Mouse (Mus musculus) forebrain, embryonic 12.5 days (tissue): ENCODE measurements around the gene Nsun2. TPM values are rescaled to one million over a fixed set of nuclear protein-coding genes. Genes with fewer than 3 reads are reported as not detected.

ENCODE experiments used
- ATAC-seq: fragments of 200-750 bp; cut with Nextera tagmentation; 2 replicates; pipeline ENCODE4 v1.8.0; 2017; ENCODE audit warnings: moderate TSS enrichment; ENCODE audit not compliant: low FRiP score
- H3K27ac ChIP-seq: fragments of 300-500 bp; sonication (generic); 2 replicates; pipeline ENCODE4 v1.5.1; 2016; ENCODE audit warnings: mild to moderate bottlenecking
- H3K27me3 ChIP-seq: fragments of 300-500 bp; sonication (generic); 2 replicates; pipeline ENCODE4 v1.6.1; 2016; ENCODE audit warnings: mild to moderate bottlenecking
- H3K36me3 ChIP-seq: fragments of 300-500 bp; sonication (generic); replicated peaks from 2 replicates; pipeline ENCODE4 v1.6.1; 2016; ENCODE audit warnings: mild to moderate bottlenecking
- H3K4me1 ChIP-seq: fragments of 300-500 bp; sonication (generic); 2 replicates; pipeline ENCODE4 v1.6.1; 2016
- H3K4me2 ChIP-seq: fragments of 300-500 bp; sonication (generic); 2 replicates; pipeline ENCODE4 v1.6.1; 2016; ENCODE audit warnings: mild to moderate bottlenecking, moderate library complexity
- H3K4me3 ChIP-seq: fragments of 300-500 bp; sonication (generic); replicated peaks from 2 replicates; pipeline ENCODE4 v1.5.1; 2016; ENCODE audit warnings: mild to moderate bottlenecking
- H3K9ac ChIP-seq: fragments of 300-500 bp; sonication (generic); 2 replicates; pipeline ENCODE4 v1.6.1; 2016; ENCODE audit warnings: mild to moderate bottlenecking
- H3K9me3 ChIP-seq: fragments of 300-500 bp; sonication (generic); 2 replicates; pipeline ENCODE4 v1.6.1; 2016
- WGBS: fragments of 180-500 bp; shearing (Covaris S2); methylation state at CpG from one replicate; pipeline ENCODE4 v1.1.7; 2016; 5-methylcytosine and 5-hydroxymethylcytosine counted together
- polyA plus RNA-seq: library from polyadenylated mRNA; unstranded; fragments of >200 nt; fragmentation: Nextera tagmentation; extraction: Ambion mirVana; gene quantifications from 2 replicates; pipeline ENCODE4 v1.2.1, GENCODE M21; 2016

The Nsun2 gene
- polyA plus RNA-seq, 1 experiment from 2014 or later, result 107 TPM

DNA sequence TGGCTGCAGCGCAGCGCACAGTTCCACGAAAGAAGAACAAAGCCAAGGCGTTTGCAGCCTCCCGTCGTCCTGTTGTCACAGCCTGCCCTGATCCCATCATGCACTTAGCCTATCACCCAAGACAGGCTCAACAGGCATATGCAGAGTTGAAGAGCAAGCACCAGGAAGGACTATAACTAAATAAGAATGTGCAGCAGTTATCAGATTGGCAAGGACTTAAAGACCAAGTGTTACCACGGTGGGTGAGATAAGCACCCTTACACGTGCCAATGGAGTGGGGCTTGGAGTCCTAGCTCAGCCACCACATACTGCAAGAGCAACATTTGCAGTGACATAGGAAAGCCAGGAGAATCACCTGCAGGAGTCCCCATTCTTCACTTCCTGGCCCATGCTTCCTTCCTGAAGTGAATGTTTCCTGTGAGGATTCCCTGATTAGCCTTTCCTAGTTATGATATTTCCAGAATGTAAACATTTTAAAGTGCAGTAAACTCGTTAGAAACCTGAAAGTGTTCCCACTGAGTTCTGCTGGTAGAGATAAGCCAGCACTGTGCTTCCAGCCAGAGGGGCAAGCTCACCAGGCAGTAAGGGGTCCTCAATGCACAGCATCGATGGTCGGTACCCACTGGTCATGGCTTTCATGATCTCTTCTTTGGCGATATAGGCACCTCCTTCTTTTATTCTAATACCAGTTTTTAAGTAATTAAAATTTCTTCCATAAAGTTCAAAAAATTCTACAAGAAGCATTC lies 27.0 kb upstream of the Nsun2 start:
- H3K9ac ChIP-seq, result no peak overlapping the region
- no peak for ATAC-seq
- no peaks in the 10 kb centered on the region for H3K4me1 ChIP-seq
- no peaks in the 10 kb centered on the region for H3K9me3 ChIP-seq
- no peak overlapping the region for H3K4me2 ChIP-seq
- H3K36me3 ChIP-seq, result peaks cover 88% of the 10 kb centered on the region
- 91% methylated on average over 12 of the region's 12 CpGs for WGBS
- no peak overlapping the region for H3K4me3 ChIP-seq
- no peaks in the 10 kb centered on the region for H3K27me3 ChIP-seq
- no peak overlapping the region for H3K27ac ChIP-seq

DNA sequence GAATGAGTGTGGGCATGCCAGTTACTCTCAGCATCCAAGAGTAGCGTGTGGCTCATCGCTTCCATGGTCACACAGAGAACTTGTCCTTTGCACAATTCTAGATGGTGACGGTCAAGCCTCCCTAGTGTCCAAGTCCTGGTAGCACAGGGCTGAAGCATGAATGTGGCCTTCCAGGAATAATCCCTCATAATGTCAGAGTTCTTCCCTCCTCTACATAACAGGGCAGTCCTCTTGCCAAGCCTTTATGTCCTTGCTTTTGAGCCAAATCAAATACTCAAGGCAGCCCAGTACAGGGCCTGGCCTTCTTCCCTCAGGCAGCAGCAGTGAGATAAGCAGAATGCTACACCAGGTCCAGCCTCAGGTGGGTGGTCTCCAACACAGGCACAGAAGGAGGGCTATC lies 25.9 kb upstream of the Nsun2 start:
- Histone ChIP-seq H3K27me3 (no peaks in the 10 kb centered on the region), H3K9ac (no peak overlapping the region), H3K27ac (no peak overlapping the region), H3K36me3 (peaks cover 88% of the 10 kb centered on the region), H3K9me3 (no peaks in the 10 kb centered on the region), H3K4me2 (no peak overlapping the region), H3K4me1 (no peaks in the 10 kb centered on the region), H3K4me3 (no peak overlapping the region)
- 98% methylated on average over 3 of the region's 3 CpGs for WGBS
- ATAC-seq, result no peak

DNA sequence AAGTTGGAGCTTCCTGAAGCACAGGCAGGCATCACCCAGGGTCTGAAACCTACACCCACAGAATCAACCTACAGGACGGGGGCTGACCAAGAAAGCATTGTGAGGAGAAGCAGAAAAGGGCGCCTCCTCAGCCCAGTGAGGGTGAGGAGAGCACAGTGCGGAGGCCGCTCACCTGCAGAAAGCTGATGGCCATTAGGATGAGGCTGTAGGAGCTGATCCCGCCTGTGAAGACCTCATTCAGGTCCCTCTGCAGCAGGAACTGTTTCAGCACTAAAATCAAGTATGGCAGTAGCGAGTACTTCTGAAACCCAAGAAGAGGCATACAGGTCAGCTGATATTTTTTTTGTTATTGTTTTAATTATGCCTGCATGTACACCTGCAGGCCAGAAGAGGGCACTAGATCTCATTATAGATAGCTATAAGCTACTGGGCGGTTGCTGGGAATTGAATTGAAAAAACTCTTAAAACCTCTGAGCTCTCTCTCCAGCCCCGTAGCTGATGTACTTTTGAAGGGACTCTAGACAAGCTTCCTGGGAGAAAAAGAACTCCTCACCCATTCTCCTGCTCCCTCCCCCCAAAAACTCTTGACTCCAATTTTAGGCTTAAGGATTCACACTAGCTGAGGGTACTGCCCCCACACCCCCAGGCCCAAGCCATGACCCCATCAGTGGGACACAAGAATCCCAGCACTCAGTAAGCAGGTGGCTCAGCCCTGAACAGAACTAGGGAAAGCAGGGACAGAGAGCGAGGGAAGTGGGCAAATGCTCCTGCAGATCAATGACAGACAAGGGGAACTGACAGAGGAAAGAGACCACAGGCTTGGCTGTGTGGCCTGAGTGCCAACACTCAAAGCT lies 23.9 kb upstream of the Nsun2 start:
- Histone ChIP-seq H3K36me3 (peaks cover 73% of the 10 kb centered on the region), H3K9ac (no peak overlapping the region), H3K27me3 (no peaks in the 10 kb centered on the region), H3K4me2 (no peak overlapping the region), H3K27ac (no peak overlapping the region), H3K4me3 (no peak overlapping the region), H3K4me1 (no peaks in the 10 kb centered on the region), H3K9me3 (no peaks in the 10 kb centered on the region)
- ATAC-seq, result peak; percentile 59
- WGBS, result 64% methylated on average over 9 of the region's 9 CpGs

DNA sequence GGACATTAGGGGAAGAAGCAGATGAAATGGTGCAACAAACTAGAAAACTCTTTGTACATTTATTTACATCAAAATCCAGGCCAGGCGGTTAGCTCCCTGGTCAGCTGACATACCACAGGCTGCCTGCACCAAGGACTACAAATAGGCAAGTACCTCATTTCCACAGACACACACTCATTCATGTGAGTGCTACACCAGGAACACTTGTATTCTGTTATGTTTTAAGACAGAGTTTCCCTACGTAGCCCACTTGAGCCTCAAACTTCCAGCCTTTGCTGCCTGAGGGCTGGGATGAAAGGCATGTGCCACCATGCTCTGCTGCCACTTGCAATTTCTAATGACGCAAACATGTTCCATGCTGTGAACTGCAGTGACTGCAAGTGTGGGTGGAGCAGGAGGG lies 18.5 kb upstream of the Nsun2 start:
- Histone ChIP-seq H3K4me1 (peaks cover 10% of the 10 kb centered on the region; the same call in 1 of the 2 replicates), H3K4me3 (no peak overlapping the region), H3K9ac (no peak overlapping the region), H3K27me3 (no peaks in the 10 kb centered on the region), H3K9me3 (no peaks in the 10 kb centered on the region), H3K27ac (no peak overlapping the region), H3K36me3 (peaks cover 30% of the 10 kb centered on the region), H3K4me2 (no peak overlapping the region)
- no peak for ATAC-seq
- 90% methylated on average over 3 of the region's 3 CpGs for WGBS

DNA sequence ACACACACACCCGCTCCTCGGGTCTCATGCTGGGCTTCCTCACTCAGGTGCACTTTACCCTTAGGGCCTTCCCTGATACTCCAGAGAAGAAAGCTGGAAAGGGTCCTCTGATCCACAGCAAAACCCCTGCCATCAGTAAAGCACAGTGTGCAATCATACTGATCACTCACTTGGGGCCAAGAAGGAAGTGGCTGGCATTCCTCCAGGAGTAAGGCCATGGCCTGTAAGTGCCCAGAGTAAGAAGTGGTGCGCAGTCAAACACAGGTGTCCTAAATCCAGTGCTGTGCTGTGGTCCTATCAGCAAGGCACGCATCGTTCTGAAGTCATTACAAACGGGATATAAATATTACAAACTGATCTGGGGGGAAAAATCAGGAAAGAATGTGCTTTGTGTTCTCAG lies 16.1 kb upstream of the Nsun2 start:
- WGBS, result 96% methylated on average over 6 of the region's 6 CpGs
- Histone ChIP-seq H3K4me1 (peaks cover 32% of the 10 kb centered on the region), H3K9ac (no peak overlapping the region), H3K9me3 (no peaks in the 10 kb centered on the region), H3K27ac (no peak overlapping the region), H3K36me3 (peaks cover 11% of the 10 kb centered on the region), H3K4me3 (no peak overlapping the region), H3K4me2 (no peak overlapping the region), H3K27me3 (no peaks in the 10 kb centered on the region)
- no peak for ATAC-seq

DNA sequence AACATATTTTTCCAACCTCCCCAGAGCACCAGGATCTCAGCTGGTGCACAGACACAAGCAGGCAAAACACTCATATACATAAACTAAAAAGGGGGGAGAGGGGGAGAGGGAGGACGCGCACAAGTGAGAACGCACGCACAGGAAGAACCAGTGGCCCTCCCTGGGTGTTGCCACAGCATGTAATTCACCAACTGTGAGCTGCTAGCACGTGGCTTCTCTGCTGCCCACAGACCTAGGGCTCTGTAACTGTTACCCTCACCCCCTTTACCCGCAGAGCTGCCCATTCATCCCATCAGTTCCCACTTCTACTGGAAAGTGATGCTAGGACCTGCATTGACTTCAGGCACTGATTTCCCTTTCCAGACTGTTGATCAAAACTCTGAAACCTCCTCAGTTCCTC lies 14.4 kb upstream of the Nsun2 start:
- Histone ChIP-seq H3K9me3 (no peaks in the 10 kb centered on the region), H3K4me1 (peaks cover 48% of the 10 kb centered on the region), H3K36me3 (peaks cover 4% of the 10 kb centered on the region; the same call in 1 of the 2 replicates), H3K4me3 (no peak overlapping the region), H3K9ac (no peak overlapping the region), H3K27me3 (no peaks in the 10 kb centered on the region), H3K27ac (no peak overlapping the region), H3K4me2 (no peak overlapping the region)
- ATAC-seq, result no peak
- 77% methylated on average over 6 of the region's 6 CpGs for WGBS

DNA sequence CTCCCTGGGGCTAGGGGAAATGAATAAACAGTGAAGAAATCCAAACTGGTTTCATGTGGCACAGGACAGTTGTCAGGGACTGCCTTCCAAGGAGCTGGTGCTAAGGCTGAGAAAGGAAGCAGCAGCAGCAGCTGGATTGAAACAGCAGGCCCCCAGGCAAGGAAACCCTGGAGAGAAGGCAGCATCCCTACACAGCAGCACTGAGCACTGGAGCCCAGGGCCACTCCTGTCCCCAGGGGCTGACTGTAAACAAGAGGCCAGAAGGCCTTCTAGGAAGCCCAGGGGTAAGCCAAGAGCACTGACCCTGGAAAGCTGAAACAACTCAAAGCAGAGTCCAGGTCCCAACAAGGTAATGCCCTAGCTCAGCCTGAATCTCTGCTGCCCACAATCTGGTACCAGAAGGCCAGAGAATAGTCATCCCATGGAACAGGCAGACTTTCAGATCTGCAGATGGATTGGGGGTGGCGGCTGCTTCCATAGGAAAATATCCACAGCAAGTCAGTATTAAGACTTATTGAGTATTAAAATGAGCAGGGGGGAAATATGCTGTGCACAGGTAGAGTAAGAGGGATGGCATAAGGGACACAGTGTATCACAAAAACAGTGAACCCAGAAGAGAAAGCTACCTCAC lies 11.3 kb upstream of the Nsun2 start:
- no peak overlapping the region for H3K27ac ChIP-seq
- no peak overlapping the region for H3K4me2 ChIP-seq
- ATAC-seq, result no peak
- peaks cover 76% of the 10 kb centered on the region for H3K4me1 ChIP-seq
- H3K36me3 ChIP-seq, result no peaks in the 10 kb centered on the region
- 85% methylated on average over 1 of the region's 1 CpGs for WGBS
- H3K9me3 ChIP-seq, result no peaks in the 10 kb centered on the region
- no peak overlapping the region for H3K4me3 ChIP-seq
- H3K27me3 ChIP-seq, result no peaks in the 10 kb centered on the region
- no peak overlapping the region for H3K9ac ChIP-seq

DNA sequence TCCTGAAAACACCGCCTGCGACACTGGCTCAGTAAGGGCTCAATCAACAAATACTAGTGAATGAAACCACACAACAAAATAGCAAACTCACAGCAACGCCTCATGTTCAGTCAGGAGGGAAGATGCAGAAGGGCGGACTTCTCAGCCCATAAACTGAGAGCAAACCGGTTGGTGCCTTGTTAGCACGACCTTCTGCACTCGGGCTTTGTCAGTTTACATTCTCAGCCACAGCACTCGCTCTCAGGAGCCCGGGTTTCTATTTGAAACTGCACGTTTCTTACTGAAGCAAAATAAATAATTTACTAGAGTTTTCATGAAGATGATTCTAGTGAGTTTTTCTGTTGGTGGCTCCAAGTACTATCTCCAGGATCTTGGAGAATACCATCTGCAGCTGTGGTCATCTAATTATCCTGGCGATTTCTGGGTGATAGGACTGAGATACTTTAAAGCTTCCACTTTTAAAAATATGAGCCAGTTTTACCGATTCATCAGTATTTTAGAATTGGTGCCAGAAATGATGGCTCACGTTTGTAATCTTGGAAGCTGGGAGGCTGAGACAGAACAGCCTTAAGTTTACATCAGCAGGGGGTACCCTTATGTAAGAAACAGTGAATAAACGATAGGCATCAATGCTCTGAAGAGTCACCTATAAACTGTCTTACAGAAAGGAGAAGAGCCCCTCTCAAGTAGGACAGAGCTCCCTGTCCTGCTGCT lies 9.9 kb upstream of the Nsun2 start:
- 72% methylated on average over 14 of the region's 14 CpGs for WGBS
- Histone ChIP-seq H3K4me2 (no peak overlapping the region), H3K4me1 (peaks cover 89% of the 10 kb centered on the region)

DNA sequence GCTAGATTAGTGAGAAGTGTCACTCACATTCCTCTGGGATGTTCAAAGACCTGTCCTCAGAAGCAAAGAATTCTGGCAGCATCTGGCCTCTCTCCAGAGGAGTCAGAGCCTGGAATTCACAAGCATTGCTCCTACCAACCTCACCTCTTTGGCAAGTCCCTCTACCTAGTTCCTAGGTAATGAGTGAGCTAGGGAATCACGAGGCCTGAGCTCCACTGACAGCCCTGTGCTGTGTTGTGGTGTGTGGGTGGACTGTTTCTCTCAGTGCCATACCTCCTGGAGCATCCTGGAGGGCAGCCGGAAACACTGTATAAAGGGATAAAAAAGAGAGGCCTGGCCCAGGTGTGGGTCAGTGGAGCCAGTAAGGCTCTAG lies 9.4 kb upstream of the Nsun2 start:
- 78% methylated on average over 2 of the region's 2 CpGs for WGBS
- H3K4me1 ChIP-seq, result peaks cover 90% of the 10 kb centered on the region
- no peaks in the 10 kb centered on the region for H3K27me3 ChIP-seq
- H3K4me2 ChIP-seq, result no peak overlapping the region
- no peak for ATAC-seq
- H3K36me3 ChIP-seq, result peaks cover under 1% of the 10 kb centered on the region; the same call in 1 of the 2 replicates
- H3K9ac ChIP-seq, result no peak overlapping the region
- no peak overlapping the region for H3K27ac ChIP-seq
- H3K9me3 ChIP-seq, result no peaks in the 10 kb centered on the region
- H3K4me3 ChIP-seq, result no peak overlapping the region

More for the DNA sequence above, 9.9 kb upstream of the Nsun2 start:
- Histone ChIP-seq H3K27ac (no peak overlapping the region), H3K9ac (no peak overlapping the region), H3K36me3 (no peaks in the 10 kb centered on the region), H3K27me3 (no peaks in the 10 kb centered on the region), H3K4me3 (no peak overlapping the region), H3K9me3 (no peaks in the 10 kb centered on the region)
- ATAC-seq, result no peak

DNA sequence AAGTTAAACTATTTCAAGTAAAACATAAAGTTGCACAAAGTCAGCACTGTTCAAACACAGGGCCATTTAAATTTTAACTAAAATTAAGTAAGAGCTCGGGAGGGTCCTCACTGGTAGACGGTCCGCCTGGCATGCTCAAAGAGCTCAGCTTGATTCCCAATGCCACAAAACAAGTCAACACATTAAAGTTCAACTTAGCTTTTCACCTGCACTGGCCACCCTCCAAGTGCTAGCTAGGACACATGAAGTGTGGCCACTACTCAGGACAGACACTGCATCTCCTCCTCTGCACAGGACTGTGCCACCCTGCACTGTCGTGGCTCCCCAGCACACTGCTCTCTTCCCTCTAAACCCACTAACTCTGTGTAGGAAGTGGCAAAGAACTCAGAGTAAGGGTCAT lies 7.7 kb upstream of the Nsun2 start:
- Histone ChIP-seq H3K4me3 (no peak overlapping the region), H3K36me3 (peaks cover 16% of the 10 kb centered on the region), H3K27me3 (no peaks in the 10 kb centered on the region), H3K9ac (no peak overlapping the region), H3K27ac (no peak overlapping the region), H3K9me3 (no peaks in the 10 kb centered on the region), H3K4me1 (peaks cover 90% of the 10 kb centered on the region), H3K4me2 (peak overlapping the region; percentile 8; the same call in 1 of the 2 replicates)
- 54% methylated on average over 4 of the region's 4 CpGs for WGBS
- no peak for ATAC-seq

DNA sequence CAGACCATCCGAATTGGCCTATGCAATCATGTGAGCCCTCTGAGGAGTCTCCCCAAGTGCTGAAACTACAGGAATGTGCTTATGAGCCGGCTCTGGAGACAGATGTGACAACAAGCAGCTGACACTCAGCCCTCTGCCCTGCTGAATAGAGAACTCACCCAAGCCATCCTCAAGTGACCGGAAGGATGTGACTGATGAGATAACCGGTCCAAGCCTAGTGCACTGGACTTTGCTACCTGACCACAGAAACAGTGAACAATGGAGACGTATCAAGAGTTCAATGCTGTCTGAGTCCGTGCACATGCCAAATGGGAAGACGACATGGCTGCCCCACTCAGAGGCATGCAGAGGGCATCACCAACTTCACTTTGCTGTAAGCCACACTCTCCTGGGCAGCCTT lies 5.0 kb upstream of the Nsun2 start:
- Histone ChIP-seq H3K9me3 (no peaks in the 10 kb centered on the region), H3K4me1 (peaks cover 86% of the 10 kb centered on the region), H3K4me2 (no peak overlapping the region), H3K27me3 (no peaks in the 10 kb centered on the region), H3K4me3 (no peak overlapping the region), H3K27ac (no peak overlapping the region), H3K9ac (no peak overlapping the region), H3K36me3 (peaks cover 16% of the 10 kb centered on the region)
- no peak for ATAC-seq
- 89% methylated on average over 7 of the region's 7 CpGs for WGBS

DNA sequence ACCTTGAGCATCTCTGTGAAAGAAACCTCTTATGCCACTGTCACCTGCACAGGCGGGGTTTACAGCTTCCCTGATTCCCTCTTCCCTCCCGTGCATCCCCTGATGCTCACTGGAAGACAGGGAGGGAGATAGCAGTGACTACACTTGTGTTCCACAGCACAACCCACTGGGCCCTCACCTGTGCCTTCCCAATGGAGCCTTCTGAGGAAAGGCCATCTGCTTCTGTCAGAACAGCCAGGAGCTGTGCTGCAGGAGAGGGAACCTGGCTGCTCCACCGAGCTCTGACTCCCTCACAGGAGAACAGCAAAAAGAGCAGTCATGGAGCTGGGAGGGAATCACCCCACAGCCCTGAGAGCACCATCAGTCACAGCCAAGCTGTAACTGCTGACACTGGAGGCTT lies 3.4 kb upstream of the Nsun2 start:
- no peak for ATAC-seq
- Histone ChIP-seq H3K36me3 (peaks cover 16% of the 10 kb centered on the region), H3K4me3 (no peak overlapping the region), H3K27me3 (no peaks in the 10 kb centered on the region), H3K9me3 (no peaks in the 10 kb centered on the region), H3K27ac (no peak overlapping the region), H3K4me1 (peaks cover 73% of the 10 kb centered on the region), H3K4me2 (peak overlapping the region; percentile 87; the same call in 1 of the 2 replicates), H3K9ac (no peak overlapping the region)
- WGBS, result 70% methylated on average over 3 of the region's 3 CpGs
